Mouse (Mus musculus) MN1 (cell line): ENCODE measurements around the gene Olfr155.

Experiments
- DNase-seq: peaks from one replicate; pipeline ENCODE4 v3.0.0-alpha.2; 2016; ENCODE audit warnings: low spot score

Gene Olfr155

DNA sequence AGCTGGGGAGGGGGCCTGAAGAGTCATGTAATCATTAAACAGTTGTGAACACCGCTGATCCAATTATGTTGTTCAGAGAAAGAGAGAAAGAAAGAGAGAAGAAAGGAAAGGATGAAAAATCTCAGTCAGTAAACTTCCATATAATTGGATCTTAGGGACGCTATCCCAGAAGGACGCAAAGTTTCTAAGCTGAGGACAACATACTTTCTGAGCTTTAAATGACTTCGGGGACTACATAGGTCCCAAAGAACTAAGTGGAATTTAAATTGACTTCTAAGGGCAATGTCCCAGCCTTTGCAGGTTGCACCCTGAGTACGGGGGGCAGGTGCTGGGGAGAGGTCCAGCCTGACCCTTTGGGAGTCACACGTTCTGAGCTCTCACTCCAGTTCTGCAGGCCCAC lies at the start of gene Olfr155:
Gene Olfr155, plus strand, starts transcription at position 301 of the 400 bp plus-strand sequence.
- DNase-seq = no peak

GRCm38 (mm10) chr4:43822896-43823550 lies 28.3 kb upstream of the Olfr155 start:
- DNase-seq = no peak

GRCm38 (mm10) chr4:43823845-43824337 lies 27.5 kb upstream of the Olfr155 start, which contains the start of gene Olfr156:
TSS of gene Olfr156 (minus strand) at chr4:43823895.
- DNase-seq = peak; percentile 11

DNA sequence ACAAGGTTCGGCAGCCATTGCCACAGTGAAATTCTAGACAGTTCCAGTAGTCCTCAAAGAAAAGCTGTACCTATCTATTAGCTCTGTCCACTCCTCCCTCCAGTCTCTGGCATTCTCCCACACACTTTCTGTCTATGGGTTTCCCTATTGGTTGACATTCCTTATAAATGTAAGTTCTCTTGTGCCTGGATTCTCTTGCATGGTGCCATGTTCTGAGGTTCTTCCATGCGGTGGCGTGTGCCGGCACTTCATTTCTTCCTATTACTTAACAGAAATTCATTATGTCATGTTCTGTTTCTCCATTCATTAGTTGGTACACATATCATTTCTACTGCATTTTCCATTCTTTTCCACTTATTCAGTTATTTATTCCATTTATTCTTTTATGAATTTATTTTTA lies 22.6 kb upstream of the Olfr155 start:
- DNase-seq = no peak

DNA sequence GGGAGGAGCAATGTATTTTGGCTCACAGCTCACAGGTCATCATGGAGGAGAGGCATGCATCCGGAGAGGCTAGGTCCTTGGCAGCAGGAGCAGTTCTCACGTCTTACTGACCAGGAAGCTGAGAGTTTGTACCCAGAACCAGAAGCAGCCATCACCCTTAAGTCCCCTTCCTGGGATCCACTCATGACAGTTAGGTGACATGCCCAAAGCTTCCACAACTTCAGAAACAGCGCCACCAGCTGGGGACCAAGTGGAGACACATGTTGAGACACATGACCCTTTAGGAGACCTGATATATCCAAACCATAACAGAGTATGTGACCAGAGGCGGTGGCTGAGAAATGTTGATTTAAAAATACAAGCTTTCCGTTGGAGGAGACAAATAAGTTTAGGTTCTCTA lies 19.3 kb upstream of the Olfr155 start:
- no peak for DNase-seq

GRCm38 (mm10) chr4:43833752-43834151 lies 17.6 kb upstream of the Olfr155 start:
- DNase-seq = no peak

DNA sequence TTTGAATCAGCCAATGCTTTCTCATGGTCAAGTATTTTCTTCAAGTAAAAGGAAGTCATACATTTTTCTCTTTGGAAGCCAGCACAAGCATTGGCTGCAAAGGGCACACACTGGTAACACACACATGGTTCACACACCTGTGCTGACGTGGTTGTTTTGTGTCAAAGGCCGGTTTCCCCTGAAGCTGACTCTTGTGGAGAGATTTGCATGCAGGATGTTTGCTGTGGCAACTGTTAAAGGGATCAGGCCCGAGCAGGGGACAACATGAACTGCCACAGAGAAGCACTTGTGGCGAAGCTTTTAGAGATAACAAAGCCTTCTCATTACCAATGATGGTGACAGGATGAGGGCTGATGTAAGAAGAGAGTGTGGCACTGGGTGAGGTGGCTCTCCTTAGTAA lies 16.6 kb upstream of the Olfr155 start:
- no peak for DNase-seq

DNA sequence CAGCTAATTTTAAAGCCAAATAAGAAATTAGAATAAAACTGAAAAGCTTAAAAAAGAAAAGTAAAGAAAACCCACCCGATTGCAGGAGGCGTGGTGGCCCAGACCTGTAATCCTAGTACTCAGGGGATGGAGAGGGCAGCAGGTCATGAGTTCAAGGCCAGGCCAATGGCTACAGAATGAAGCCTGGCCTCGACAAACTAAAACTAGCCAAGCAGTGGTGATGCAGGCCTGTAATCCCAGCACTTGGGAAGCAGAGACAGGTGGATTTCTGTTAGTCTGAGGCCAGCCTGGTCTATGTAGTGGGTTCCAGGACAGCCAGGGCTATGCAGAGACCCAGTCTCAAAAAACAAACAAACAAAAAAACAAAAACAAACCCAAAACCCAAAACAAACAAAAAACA lies 13.0 kb upstream of the Olfr155 start:
- DNase-seq = no peak

- DNase-seq = no peak
Measured at GRCm38 (mm10) chr4:43840101-43840500, 11.3 kb upstream of the Olfr155 start, which contains the start of gene Olfr157. TSS of gene Olfr157 (minus strand) at chr4:43840201.

DNA sequence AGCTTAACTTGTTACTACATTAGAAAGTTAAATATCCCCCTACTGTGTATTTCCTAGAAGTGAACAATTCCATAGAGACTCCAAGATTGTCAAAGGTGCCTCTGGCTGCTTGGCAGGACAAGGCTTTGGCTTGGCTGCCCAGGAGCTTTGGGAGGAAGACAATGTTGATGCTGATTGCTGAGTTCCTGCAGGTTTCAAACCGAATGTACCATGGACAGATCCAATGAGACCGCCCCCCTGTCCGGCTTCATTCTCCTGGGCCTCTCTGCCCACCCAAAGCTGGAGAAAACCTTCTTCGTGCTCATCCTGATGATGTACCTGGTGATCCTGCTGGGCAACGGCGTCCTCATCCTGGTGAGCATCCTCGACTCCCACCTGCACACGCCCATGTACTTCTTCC lies 2.7 kb downstream of the Olfr155 start:
- no peak for DNase-seq

- no peak for DNase-seq
Measured at GRCm38 (mm10) chr4:43859886-43860285, 8.5 kb downstream of the Olfr155 start.

DNA sequence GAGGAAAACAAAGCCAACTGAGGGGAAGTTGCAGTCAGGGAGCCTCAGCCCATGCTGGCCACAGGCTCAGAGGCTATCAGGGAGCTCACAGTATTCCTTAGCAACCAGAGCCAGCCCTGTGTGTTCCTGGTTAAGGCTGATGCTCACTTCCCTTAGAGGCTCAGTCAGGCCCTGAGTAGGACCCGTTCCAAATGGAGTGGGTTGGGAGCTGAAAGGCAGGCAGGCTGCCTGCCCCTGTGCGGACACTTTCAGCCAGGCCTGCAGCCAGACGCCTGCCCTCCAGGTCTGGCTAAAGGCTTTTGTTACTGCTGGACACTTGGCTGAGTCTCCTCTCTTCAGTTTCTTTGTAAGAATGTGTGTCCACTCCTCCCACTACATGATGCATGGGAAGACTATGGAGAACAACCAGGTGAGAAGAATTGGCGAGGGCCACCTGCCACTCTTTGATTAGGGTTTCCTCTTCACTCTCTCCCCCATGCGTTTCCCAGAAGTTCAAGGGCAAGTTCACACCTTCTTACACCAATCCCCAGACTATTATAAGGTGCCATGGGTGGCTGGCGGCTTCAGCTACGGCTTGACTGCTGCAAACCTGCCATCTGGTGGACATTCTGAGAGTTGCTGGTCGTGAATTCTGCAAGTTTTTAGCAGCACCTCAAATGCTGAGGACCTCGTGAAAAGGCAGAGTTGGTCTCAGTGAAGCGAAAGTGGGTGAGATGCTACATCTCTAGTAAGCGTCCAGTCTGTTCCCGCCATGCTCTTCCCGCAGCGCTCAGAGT lies 9.6 kb downstream of the Olfr155 start:
- DNase-seq = peak; percentile 57

DNA sequence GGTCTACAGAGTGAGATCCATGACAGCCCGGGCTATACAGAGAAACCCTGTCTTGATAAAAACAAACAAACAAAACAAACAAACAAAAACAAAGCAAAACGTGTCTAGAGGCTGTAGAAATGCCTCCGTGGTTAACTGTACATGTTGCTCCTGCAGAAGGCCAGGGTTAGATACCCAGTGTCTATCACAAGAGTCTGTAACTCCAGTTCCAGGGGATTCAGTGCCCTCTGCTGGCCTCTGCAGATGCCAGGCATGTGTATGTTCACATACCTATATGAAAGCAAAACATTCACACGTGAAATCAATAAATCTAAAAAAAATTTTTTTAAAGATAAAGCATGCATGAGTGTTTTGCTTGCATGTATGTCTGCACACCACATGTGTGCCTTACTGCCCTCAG lies 11.9 kb downstream of the Olfr155 start:
- DNase-seq = no peak

- no peak for DNase-seq
Measured at GRCm38 (mm10) chr4:43869821-43870220, 18.5 kb downstream of the Olfr155 start.

GRCm38 (mm10) chr4:43874501-43874900 lies 23.1 kb downstream of the Olfr155 start:
- DNase-seq = no peak

DNA sequence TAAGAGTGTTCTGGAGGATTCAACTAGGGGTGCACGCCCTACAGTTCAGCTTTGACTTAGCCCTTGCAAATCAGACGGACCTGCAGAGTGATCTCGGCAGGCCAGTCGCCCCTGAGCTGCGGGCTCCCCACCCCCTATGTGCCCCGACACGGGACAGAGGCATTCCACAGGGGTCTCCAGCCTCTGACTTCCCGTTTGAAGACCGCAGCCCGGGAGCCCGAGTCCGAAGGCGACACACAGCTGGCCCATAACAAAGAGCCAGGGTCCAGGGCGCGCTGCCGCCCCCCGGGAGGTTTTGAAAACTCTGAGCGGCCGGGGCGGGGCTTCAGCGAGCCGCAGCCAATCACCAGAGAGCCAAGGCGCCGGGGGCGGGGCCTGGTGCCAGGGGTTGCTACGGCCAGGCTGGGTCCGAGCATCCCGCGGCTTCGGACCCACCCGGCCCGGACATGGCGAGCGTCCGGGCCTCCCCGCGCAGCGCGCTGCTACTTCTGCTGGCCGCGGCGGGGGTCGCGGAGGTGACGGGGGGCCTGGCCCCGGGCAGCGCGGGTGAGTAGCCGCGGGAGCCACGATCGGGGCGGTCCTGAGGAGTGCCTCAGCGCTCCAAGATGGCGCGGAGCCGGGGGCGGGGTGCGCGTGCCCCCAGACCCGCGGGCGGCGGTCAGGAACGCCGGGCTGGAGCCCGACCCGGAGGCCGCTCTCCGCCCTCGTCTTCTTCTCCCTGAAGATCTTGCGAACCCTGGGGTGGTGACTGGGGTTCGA lies 24.0 kb downstream of the Olfr155 start, which contains the start of gene Reck:
Gene Reck, plus strand, starts transcription at position 371 of the 759 bp plus-strand sequence.
- peak; percentile 76 for DNase-seq

DNA sequence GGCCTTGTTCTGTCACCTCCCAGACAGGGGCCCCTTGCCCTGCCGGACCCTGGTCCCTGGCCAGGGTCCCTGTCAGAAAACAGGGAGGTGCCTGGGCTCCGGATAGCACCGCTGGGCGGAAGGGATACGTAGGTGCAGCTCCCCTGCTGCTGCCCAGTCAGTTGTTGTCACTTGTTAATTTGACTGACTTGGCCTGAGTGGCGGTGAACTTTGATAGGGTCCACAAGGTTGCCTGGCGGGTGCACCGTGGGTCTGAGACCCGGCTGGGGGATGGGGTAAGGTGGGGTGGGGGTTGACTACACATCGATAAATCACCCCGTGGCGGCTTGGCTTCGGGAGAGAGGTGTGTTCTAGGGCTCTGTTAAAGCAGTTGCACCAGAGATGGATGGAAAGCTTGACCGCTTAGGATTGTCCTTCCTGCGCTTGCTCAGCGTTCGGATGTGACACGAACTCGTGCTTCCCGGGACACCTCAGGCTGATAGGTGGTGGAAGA lies 24.6 kb downstream of the Olfr155 start:
- DNase-seq = no peak

GRCm38 (mm10) chr4:43877230-43877629 lies 25.9 kb downstream of the Olfr155 start:
- no peak for DNase-seq

GRCm38 (mm10) chr4:43878121-43878776 lies 26.9 kb downstream of the Olfr155 start:
- DNase-seq = no peak

- no peak for DNase-seq
Measured at GRCm38 (mm10) chr4:43879566-43879965, 28.2 kb downstream of the Olfr155 start.

DNA sequence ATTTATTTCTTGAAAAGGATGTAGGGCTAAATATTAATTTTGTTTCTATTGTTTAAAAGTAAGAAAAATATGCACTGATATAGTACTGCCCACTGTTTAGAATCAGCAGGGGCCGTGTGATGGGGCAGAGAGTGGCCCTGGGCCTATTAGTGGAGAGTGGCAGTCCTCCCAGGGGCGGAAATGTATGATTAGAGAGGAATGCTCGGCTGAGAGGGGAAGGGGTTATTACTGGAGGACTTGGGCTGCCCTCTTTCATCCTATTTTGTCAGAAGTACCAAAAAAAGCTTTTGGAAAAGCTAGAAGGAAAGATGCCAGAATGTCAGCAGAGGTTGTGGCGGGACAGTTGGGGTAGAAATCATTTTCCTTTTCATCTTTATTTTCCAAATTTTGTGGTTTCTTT lies 32.8 kb downstream of the Olfr155 start:
- no peak for DNase-seq

DNA sequence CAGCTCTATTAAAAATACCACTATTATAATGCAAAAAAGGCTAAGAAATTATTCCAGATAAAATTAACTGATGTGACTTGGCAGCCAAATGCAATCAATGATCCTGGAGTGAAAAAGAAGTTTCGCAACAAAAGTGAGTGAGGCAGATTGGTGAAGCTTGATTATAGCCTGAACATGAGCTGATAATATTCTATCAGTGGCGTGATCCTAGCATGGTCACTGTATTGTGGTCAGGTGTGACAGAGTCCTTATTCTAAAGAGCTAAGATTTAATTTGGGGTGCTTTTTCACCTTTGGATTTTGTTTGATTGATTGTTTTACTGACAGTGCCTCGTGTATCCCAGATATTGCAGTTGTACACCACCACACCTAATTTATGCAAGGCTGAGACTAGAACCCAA lies 39.9 kb downstream of the Olfr155 start:
- no peak for DNase-seq
